Mouse (Mus musculus) heart, adult 2 months (tissue): ENCODE data around the gene Ddx11. TPM values are rescaled to one million over a fixed set of nuclear protein-coding genes. Genes with fewer than 3 reads are reported as not detected.
"Not testable (repeated sequence)": the region's sequence is repeated elsewhere in the genome, so short reads cannot be mapped to it uniquely, and the experiment has no call there.

ENCODE experiments used
- DNase-seq, 2 experiments: peaks; one replicate each; pipeline ENCODE4 v3.0.0; 2021
- H3K27ac ChIP-seq: fragments of 200-600 bp; 2 replicates; pipeline ENCODE4 v1.8.1; 2022
- H3K27me3 ChIP-seq: fragments of 200-500 bp; 2 replicates; pipeline ENCODE4 v1.6.1; 2012; ENCODE audit warnings: mild to moderate bottlenecking, low read length, inconsistent platforms, mixed read lengths; ENCODE audit not compliant: control insufficient read depth, insufficient read depth
- H3K36me3 ChIP-seq: fragments of 200-500 bp; 2 replicates; pipeline ENCODE4 v1.6.1; 2012; ENCODE audit warnings: low read length, inconsistent platforms; ENCODE audit not compliant: control insufficient read depth, insufficient read depth
- H3K4me1 ChIP-seq: fragments of 200-500 bp; 2 replicates; pipeline ENCODE4 v1.6.1; 2011; ENCODE audit warnings: low read length; ENCODE audit not compliant: control insufficient read depth, insufficient read depth
- H3K4me3 ChIP-seq: fragments of 200-600 bp; 2 replicates; pipeline ENCODE4 v1.8.1; 2022
- H3K79me2 ChIP-seq: fragments of 200-500 bp; replicated peaks from 2 replicates; pipeline ENCODE4 v1.6.1; 2012; ENCODE audit warnings: mild to moderate bottlenecking, inconsistent platforms, low read length, moderate library complexity, mixed read lengths; ENCODE audit not compliant: control insufficient read depth, insufficient read depth
- H3K9ac ChIP-seq: fragments of 200-500 bp; 2 replicates; pipeline ENCODE4 v1.6.1; 2012; ENCODE audit warnings: low read depth, mild to moderate bottlenecking, control low read depth, inconsistent platforms, low read length, mixed read lengths
- CTCF ChIP-seq: fragments of 200-600 bp; IDR thresholded peaks from 2 replicates; pipeline ENCODE4 v1.8.1; 2022; ENCODE audit warnings: antibody characterized with exemption, mild to moderate bottlenecking, moderate library complexity
- EP300 ChIP-seq: fragments of 200-500 bp; IDR thresholded peaks from 2 replicates; pipeline ENCODE4 v1.6.1; 2011; ENCODE audit warnings: low read depth, low read length, control low read depth; ENCODE audit not compliant: insufficient read depth
- POLR2A ChIP-seq: fragments of 200-500 bp; IDR thresholded peaks from 2 replicates; pipeline ENCODE4 v1.6.1; 2011; ENCODE audit warnings: mild to moderate bottlenecking, low read depth, low read length, control low read depth; ENCODE audit not compliant: insufficient read depth
- WGBS: fragments of 180-500 bp; shearing (Covaris S2); methylation state at CpG from one replicate; pipeline ENCODE4 v1.1.7; 2018; 5-methylcytosine and 5-hydroxymethylcytosine counted together
- intact Hi-C: fragments of 180-260 bp; cut with DNase I; formaldehyde crosslinking; loops from one replicate; pipeline ENCODE4 v1.15.1; 2025
- polyA plus RNA-seq: library from polyadenylated mRNA; depleted of rRNA; stranded (reverse); fragments of >200 nt; gene quantifications from 2 replicates; pipeline ENCODE4 v1.2.3, GENCODE M21; 2012
- total RNA-seq, 2 experiments: library from RNA; stranded (reverse); gene quantifications; 2 replicates each; pipeline ENCODE4 v1.2.3; 2021

Ddx11 gene
- total and polyA plus RNA-seq, 3 experiments, result 1.2 to 1.3 (median 1.3) TPM

DNA sequence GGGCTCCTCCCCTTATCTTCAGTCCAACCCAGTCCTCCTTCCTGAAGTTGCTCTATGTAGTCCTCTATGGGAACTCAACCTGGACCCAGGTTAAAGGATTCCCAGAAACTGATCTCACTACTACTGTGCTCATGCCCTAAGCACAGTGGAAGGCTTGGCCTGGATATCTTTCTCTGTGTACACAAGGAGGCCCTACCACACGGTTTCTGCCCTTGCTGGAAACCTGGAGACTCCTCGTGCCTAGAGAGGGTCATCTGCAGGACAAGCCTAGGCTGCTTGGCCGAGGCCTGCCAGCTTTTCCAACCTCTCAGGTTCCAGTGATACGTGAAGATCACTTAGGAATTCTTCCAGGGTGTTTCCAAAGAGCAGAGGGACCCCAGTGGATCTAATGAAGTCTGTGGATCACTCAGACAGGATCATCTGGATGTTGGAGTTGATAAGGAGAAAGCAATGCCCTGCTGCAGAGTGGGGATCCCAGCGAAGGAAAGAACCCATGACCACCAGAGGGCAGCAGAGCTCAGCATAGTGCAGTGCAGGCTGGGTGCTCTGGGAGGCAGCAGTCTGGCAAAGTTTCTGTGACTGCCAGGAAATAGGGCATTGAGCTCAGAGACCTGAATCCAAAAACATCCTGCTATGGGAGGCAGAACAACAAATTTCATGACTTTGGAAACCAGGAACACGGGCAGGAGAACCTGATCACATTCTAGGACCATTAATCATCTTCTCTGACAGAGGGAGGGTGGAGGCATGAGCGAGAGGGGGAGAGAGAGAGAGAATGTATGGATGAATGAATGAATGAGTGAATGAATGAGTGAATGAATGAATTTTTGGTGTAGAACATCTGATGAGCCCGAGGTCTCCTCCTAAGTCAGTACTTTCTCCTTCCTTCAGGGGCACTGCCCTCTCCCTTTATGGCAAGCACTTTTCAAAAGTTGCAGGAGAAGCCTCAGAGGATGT lies 29.7 kb downstream of the Ddx11 start:
- H3K4me3 ChIP-seq, DNase-seq, H3K79me2 ChIP-seq, H3K27ac ChIP-seq, H3K9ac ChIP-seq, H3K36me3 ChIP-seq, H3K27me3 ChIP-seq, H3K4me1 ChIP-seq: not testable (repeated sequence)
- 63% methylated on average over 6 of the region's 8 CpGs for WGBS
- intact Hi-C loops, result loop anchor here (2.0 to 5.0 kb wide), 2 partner anchors 58 to 339 kb away; no protein-coding TSS in a partner anchor
- TF ChIP-seq CTCF, result peak; percentile 32

DNA sequence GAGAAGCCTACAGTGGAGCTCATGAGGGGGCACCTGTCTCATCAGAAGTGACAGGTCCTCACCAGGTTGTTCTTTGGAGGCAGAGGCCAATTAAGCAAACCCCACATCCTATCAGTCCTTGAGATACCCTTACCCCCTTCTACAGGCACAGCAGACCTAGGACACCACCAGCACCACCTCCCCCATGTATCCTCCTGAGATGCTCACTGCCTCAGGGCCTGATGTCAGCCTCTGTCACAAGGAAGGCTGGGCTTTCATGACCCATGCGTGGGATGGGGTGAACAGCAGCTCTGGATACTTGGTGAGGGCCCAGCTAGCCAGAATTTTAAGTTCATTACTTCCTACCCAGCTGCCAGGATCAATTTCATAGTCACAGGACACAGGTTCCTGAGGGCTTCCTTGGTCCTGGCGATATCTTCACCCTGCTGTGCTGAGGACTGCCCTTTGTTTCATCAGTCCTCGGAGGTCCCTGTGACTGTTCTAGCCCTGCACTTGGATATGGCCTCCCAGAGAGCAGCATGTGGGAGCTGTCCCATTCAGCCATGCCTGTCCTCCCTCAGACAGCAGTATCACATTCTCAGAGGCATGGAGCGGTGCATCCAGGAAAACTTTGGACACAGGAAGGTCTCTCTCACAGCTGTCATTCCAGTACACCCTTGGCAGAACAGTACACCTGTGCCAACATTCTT lies 30.6 kb downstream of the Ddx11 start:
- not testable (repeated sequence) for H3K79me2 ChIP-seq, DNase-seq, H3K4me3 ChIP-seq, H3K36me3 ChIP-seq, H3K9ac ChIP-seq, H3K4me1 ChIP-seq, H3K27me3 ChIP-seq, H3K27ac ChIP-seq
- intact Hi-C loops, result loop anchor here (2.0 to 5.0 kb wide), 2 partner anchors 57 to 338 kb away; no protein-coding TSS in a partner anchor
- WGBS, result 82% methylated on average over 4 of the region's 4 CpGs

DNA sequence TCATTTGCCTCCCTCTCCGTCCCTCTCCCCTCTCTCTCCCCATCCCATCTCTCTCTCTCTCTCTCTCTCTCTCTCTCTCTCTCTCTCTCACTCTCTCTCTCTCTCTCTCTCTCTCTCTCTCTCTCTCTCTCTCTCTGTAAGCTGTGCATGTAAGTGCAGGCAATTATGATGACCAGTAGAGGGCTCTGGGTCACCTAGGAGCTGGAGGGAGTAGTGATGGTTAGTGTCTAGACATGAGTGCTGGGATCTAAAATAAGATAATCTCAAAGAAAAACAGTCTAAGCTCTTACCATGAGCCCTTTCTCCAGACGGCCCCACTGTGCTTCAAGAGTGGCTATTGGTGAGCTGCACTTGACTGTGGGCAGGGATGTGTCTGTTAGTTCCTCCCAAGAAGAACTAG lies 31.6 kb downstream of the Ddx11 start:
- 73% methylated on average over 2 of the region's 2 CpGs for WGBS
- no peak overlapping the region for H3K9ac ChIP-seq
- no peak overlapping the region for H3K4me3 ChIP-seq
- TF ChIP-seq EP300, result no peak
- no peak for TF ChIP-seq POLR2A
- no peak for TF ChIP-seq CTCF
- H3K79me2 ChIP-seq, result no peaks in the 10 kb centered on the region
- no peaks in the 10 kb centered on the region for H3K36me3 ChIP-seq
- H3K27me3 ChIP-seq, result no peaks in the 10 kb centered on the region
- no peak overlapping the region for H3K27ac ChIP-seq
- no peaks in the 10 kb centered on the region for H3K4me1 ChIP-seq
- intact Hi-C loops, result loop anchor here (5.0 kb wide), 3 partner anchors 67 to 337 kb away; no protein-coding TSS in a partner anchor
- no peak for DNase-seq

DNA sequence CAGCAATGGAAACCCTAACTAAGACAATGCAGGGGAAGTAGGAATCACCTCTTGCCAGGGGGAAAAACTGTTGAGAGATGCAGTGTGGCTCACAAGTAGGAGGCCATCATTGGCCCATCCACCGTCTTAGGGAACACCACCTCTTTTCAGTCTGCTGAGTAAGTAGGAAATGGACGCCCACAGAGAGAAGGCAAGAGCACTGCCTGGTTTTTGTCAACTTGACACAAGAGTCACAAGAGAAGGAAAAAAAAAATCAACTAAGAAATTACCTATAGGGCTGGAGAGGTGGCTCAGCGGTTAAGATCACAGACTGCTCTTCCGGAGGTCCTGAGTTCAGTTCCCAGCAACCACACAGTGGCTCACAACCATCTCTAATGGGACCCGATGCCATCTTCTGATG lies 35.0 kb downstream of the Ddx11 start:
- no peak overlapping the region for H3K27ac ChIP-seq
- intact Hi-C loops, result loop anchor here (5.0 kb wide), 2 partner anchors 64 to 314 kb away; no protein-coding TSS in a partner anchor
- WGBS, result 85% methylated on average over 5 of the region's 5 CpGs

DNA sequence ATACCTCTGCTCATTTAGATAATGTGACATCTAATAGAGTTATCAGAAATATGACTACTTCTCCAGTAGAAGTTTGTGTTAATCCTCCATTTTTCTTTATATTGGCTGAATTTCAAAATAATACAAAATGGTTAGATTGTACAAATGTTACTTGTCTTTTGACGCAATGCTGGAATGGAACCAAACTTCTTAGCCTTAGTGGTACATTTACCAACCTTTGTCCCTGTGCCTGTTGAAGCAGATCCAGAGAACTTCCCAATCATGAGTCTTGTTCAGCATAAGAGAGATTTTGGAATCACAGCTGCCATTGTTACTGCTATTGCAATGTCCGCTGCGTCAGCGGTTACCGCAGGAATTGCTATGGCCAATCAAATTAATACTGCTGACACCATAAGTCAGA lies 43.8 kb downstream of the Ddx11 start:
- H3K4me3 ChIP-seq, DNase-seq, H3K27me3 ChIP-seq, H3K27ac ChIP-seq, H3K9ac ChIP-seq, H3K36me3 ChIP-seq, intact Hi-C loops, H3K4me1 ChIP-seq, H3K79me2 ChIP-seq: not testable (repeated sequence)
- 94% methylated on average over 5 of the region's 5 CpGs for WGBS

More for the DNA sequence above, 35.0 kb downstream of the Ddx11 start:
- H3K27me3 ChIP-seq, result no peaks in the 10 kb centered on the region
- no peaks in the 10 kb centered on the region for H3K79me2 ChIP-seq
- no peak for DNase-seq
- H3K36me3 ChIP-seq, result no peaks in the 10 kb centered on the region
- TF ChIP-seq POLR2A (no peak), EP300 (no peak), CTCF (no peak)
- H3K9ac ChIP-seq, result no peak overlapping the region
- no peaks in the 10 kb centered on the region for H3K4me1 ChIP-seq
- H3K4me3 ChIP-seq, result no peak overlapping the region

DNA sequence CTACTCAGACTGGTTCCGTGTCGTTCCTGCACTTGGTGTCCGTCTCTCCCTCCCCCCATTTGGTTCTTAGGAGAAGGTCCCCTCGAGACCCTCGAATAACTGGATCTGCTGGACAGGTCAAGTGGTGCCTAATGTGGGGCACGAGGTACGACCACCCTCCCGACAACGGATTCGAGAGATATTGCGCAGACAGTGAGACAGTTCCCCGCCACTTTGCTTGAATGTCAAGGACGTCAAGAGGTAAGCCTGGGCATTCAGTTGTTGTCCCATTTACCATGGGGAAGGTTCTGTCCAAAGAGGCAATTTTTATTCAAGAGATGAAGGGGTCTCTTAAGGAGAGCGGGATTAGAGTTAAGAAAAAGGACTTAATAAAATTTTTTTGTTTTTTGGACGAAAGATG lies 47.7 kb downstream of the Ddx11 start:
- H3K27me3 ChIP-seq, H3K79me2 ChIP-seq, intact Hi-C loops, H3K36me3 ChIP-seq, H3K4me3 ChIP-seq, H3K9ac ChIP-seq, DNase-seq, H3K27ac ChIP-seq, H3K4me1 ChIP-seq: not testable (repeated sequence)
- WGBS, result 91% methylated on average over 15 of the region's 15 CpGs
